Mouse (Mus musculus): ENCODE data around the gene Apon. TPM values are rescaled to one million over a fixed set of nuclear protein-coding genes. Genes with fewer than 3 reads are reported as not detected.
"Not testable (repeated sequence)": the region's sequence is repeated elsewhere in the genome, so short reads cannot be mapped to it uniquely, and the experiment has no call there.

Gene Apon
- polyA plus RNA-seq, 1 experiment: not detected

- no peak for DNase-seq (ENCODE audit: low read depth)
These were observed 21.4 kb upstream of the Apon start for GRCm38 (mm10) chr10:128232420-128232985.

GRCm38 (mm10) chr10:128236321-128236720 lies 17.6 kb upstream of the Apon start:
- no peak for DNase-seq (ENCODE audit: low read depth)

- DNase-seq (ENCODE audit: low read depth): no peak
These were observed 16.0 kb upstream of the Apon start for GRCm38 (mm10) chr10:128237807-128238480.

- no peak for DNase-seq (ENCODE audit: low read depth)
These were observed 14.8 kb upstream of the Apon start for GRCm38 (mm10) chr10:128239140-128239539.

GRCm38 (mm10) chr10:128240131-128240530 lies 13.8 kb upstream of the Apon start:
- no peak for DNase-seq (ENCODE audit: low read depth)

- no peak for DNase-seq (ENCODE audit: low read depth)
These were observed 10.6 kb upstream of the Apon start for GRCm38 (mm10) chr10:128243252-128243651.

- no peak for DNase-seq (ENCODE audit: low read depth)
These were observed 9.8 kb upstream of the Apon start for GRCm38 (mm10) chr10:128244121-128244520.

GRCm38 (mm10) chr10:128247020-128247732 lies 6.7 kb upstream of the Apon start:
- DNase-seq (ENCODE audit: low read depth): no peak

GRCm38 (mm10) chr10:128250565-128250964 lies 3.3 kb upstream of the Apon start:
- DNase-seq (ENCODE audit: low read depth): no peak

- no peak for DNase-seq (ENCODE audit: low read depth)
These were observed 2.0 kb downstream of the Apon start for GRCm38 (mm10) chr10:128255925-128256324.

- no peak for DNase-seq (ENCODE audit: low read depth)
These were observed 2.4 kb downstream of the Apon start for GRCm38 (mm10) chr10:128256328-128256727.

- DNase-seq (ENCODE audit: low read depth): no peak
These were observed 5.1 kb downstream of the Apon start for GRCm38 (mm10) chr10:128258953-128259352.

- no peak for DNase-seq (ENCODE audit: low read depth)
These were observed 6.0 kb downstream of the Apon start for GRCm38 (mm10) chr10:128259946-128260345.

- not testable (repeated sequence) for DNase-seq (ENCODE audit: low read depth)
These were observed 6.5 kb downstream of the Apon start for GRCm38 (mm10) chr10:128260376-128260775.

GRCm38 (mm10) chr10:128262300-128262699 lies 8.4 kb downstream of the Apon start:
- no peak for DNase-seq (ENCODE audit: low read depth)

- no peak for DNase-seq (ENCODE audit: low read depth)
These were observed 9.8 kb downstream of the Apon start for GRCm38 (mm10) chr10:128263393-128264310.

- no peak for DNase-seq (ENCODE audit: low read depth)
These were observed 14.5 kb downstream of the Apon start, which contains the start of gene Apof for GRCm38 (mm10) chr10:128268371-128268770. TSS of gene Apof (plus strand) at chr10:128268671.

GRCm38 (mm10) chr10:128269206-128269910 lies 15.5 kb downstream of the Apon start:
- no peak for DNase-seq (ENCODE audit: low read depth)

GRCm38 (mm10) chr10:128270287-128270841 lies 16.5 kb downstream of the Apon start, which contains the start of gene Stat2:
TSS of gene Stat2 (plus strand) at chr10:128270559.
- peak; percentile 91 for DNase-seq (ENCODE audit: low read depth)

- no peak for DNase-seq (ENCODE audit: low read depth)
These were observed 17.0 kb downstream of the Apon start for GRCm38 (mm10) chr10:128270866-128271265.

GRCm38 (mm10) chr10:128271883-128272282 lies 18.0 kb downstream of the Apon start:
- no peak for DNase-seq (ENCODE audit: low read depth)
